In the genomic region with DNA sequence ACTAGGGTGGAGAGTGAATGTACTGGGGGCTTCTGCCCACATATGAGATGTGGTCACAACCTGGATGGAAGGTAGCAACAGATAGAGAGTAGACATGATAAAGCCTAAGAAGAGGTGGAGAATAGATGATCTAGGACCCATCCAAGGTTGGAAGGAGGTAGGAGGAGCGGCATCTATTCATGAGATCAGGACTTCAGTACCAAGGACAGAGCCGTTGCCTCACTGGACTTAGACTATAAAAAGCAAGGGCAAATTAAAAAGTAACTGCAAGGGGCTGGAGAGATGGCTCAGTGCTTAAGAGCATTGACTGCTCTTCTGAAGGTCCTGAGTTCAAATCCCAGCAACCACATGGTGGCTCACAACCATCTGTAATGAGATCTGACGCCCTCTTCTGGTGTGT, we compare ENCODE assay signal across 12 mouse cellular contexts.
DNase-seq lines count a peak whose midpoint lies in the region; ATAC-seq and TF ChIP-seq lines count a peak whose summit lies in the region.
"Had no signal": no experiment of that assay in that cellular context is flagged by ENCODE, and none has a peak within 500 bp of the region (broad histone marks: within the 10 kb centered on the region; RNA-seq: fewer than 3 reads in every experiment).

No protein-coding gene starts in this region.

- no peaks in the 10 kb centered on the region for H3K4me1 ChIP-seq in neural tube, embryonic 11.5 days (ENCODE audit: control insufficient read depth, insufficient read depth, low read length)
- no peaks in the 10 kb centered on the region for H3K4me1 ChIP-seq in neural tube, embryonic 15.5 days
- no peaks in the 10 kb centered on the region for H3K4me1 ChIP-seq in embryonic facial prominence, embryonic 14.5 days (ENCODE audit: control insufficient read depth, insufficient read depth, low read length)
- no peaks in the 10 kb centered on the region for H3K4me1 ChIP-seq in forebrain, postnatal 0 days (ENCODE audit: insufficient read depth)
- no peaks in the 10 kb centered on the region for H3K4me1 ChIP-seq in heart, embryonic 10.5 days
- H3K4me1 ChIP-seq: heart, embryonic 15.5 days; lung, embryonic 15.5 days had no signal

- TF ChIP-seq CTCF in forebrain, postnatal 0 days (IDR thresholded peaks at IDR 0.05; ENCODE audit: low read depth): no peak

- no peak overlapping the region for H3K4me3 ChIP-seq in neural tube, embryonic 11.5 days (ENCODE audit: low read depth, low read length)
- no peak overlapping the region for H3K4me3 ChIP-seq in neural tube, embryonic 15.5 days (replicated peaks)
- H3K4me3 ChIP-seq in embryonic facial prominence, embryonic 14.5 days (ENCODE audit: low read depth, low read length): no peak overlapping the region
- no peak overlapping the region for H3K4me3 ChIP-seq in forebrain, postnatal 0 days (ENCODE audit: low read depth, low read length)
- H3K4me3 ChIP-seq in heart, embryonic 10.5 days: no peak overlapping the region
- H3K4me3 ChIP-seq: heart, embryonic 15.5 days; lung, embryonic 15.5 days had no signal

- H3K27ac ChIP-seq in neural tube, embryonic 11.5 days (ENCODE audit: low read depth, low read length): no peak overlapping the region
- no peak overlapping the region for H3K27ac ChIP-seq in neural tube, embryonic 15.5 days (replicated peaks)
- no peak overlapping the region for H3K27ac ChIP-seq in embryonic facial prominence, embryonic 14.5 days (replicated peaks; ENCODE audit: low read depth, low read length)
- no peak overlapping the region for H3K27ac ChIP-seq in forebrain, postnatal 0 days (ENCODE audit: low read depth, low read length)
- no peak overlapping the region for H3K27ac ChIP-seq in heart, embryonic 10.5 days
- H3K27ac ChIP-seq: heart, embryonic 15.5 days; lung, embryonic 15.5 days had no signal

- ATAC-seq in neural tube, embryonic 11.5 days (ENCODE audit: insufficient read depth, low FRiP score, low TSS enrichment): no peak
- ATAC-seq in neural tube, embryonic 15.5 days (ENCODE audit: low FRiP score): no peak
- no peak for ATAC-seq in embryonic facial prominence, embryonic 14.5 days (ENCODE audit: low read depth)
- no peak for ATAC-seq in forebrain, postnatal 0 days

- no peaks in the 10 kb centered on the region for H3K36me3 ChIP-seq in neural tube, embryonic 11.5 days (ENCODE audit: control insufficient read depth, insufficient read depth, low read length)
- no peaks in the 10 kb centered on the region for H3K36me3 ChIP-seq in neural tube, embryonic 15.5 days
- no peaks in the 10 kb centered on the region for H3K36me3 ChIP-seq in embryonic facial prominence, embryonic 14.5 days (ENCODE audit: control insufficient read depth, insufficient read depth, low read length)
- no peaks in the 10 kb centered on the region for H3K36me3 ChIP-seq in forebrain, postnatal 0 days (ENCODE audit: insufficient read depth)
- H3K36me3 ChIP-seq in heart, embryonic 10.5 days: no peaks in the 10 kb centered on the region
- H3K36me3 ChIP-seq: heart, embryonic 15.5 days; lung, embryonic 15.5 days had no signal

- no peaks in the 10 kb centered on the region for H3K27me3 ChIP-seq in neural tube, embryonic 11.5 days (ENCODE audit: control insufficient read depth, insufficient read depth, low read length)
- H3K27me3 ChIP-seq in neural tube, embryonic 15.5 days (replicated peaks): no peaks in the 10 kb centered on the region
- H3K27me3 ChIP-seq in embryonic facial prominence, embryonic 14.5 days (replicated peaks; ENCODE audit: control insufficient read depth, insufficient read depth, low read length): no peaks in the 10 kb centered on the region
- no peaks in the 10 kb centered on the region for H3K27me3 ChIP-seq in forebrain, postnatal 0 days (ENCODE audit: insufficient read depth, low read length)
- no peaks in the 10 kb centered on the region for H3K27me3 ChIP-seq in heart, embryonic 10.5 days (ENCODE audit: insufficient read depth, poor library complexity, severe bottlenecking)
- H3K27me3 ChIP-seq: heart, embryonic 15.5 days; lung, embryonic 15.5 days had no signal

- H3K4me2 ChIP-seq in neural tube, embryonic 11.5 days (ENCODE audit: low read depth): no peak overlapping the region
- no peak overlapping the region for H3K4me2 ChIP-seq in neural tube, embryonic 15.5 days
- H3K4me2 ChIP-seq in embryonic facial prominence, embryonic 14.5 days (ENCODE audit: low read depth, low read length): no peak overlapping the region
- H3K4me2 ChIP-seq in forebrain, postnatal 0 days (ENCODE audit: low read depth): no peak overlapping the region
- H3K4me2 ChIP-seq: heart, embryonic 15.5 days; lung, embryonic 15.5 days had no signal

- H3K9me3 ChIP-seq in neural tube, embryonic 11.5 days (ENCODE audit: control insufficient read depth, low read length): no peaks in the 10 kb centered on the region
- H3K9me3 ChIP-seq in neural tube, embryonic 15.5 days (replicated peaks): no peaks in the 10 kb centered on the region
- H3K9me3 ChIP-seq in embryonic facial prominence, embryonic 14.5 days (ENCODE audit: control insufficient read depth, low read length): no peaks in the 10 kb centered on the region
- no peaks in the 10 kb centered on the region for H3K9me3 ChIP-seq in forebrain, postnatal 0 days (ENCODE audit: low read length)
- H3K9me3 ChIP-seq in heart, embryonic 10.5 days: no peaks in the 10 kb centered on the region
- H3K9me3 ChIP-seq: heart, embryonic 15.5 days; lung, embryonic 15.5 days had no signal

- peak; percentile 14 for DNase-seq in heart, postnatal 4 days
- no peak for DNase-seq in heart, adult 11 months
- peak; percentile 19 for DNase-seq in neural tube, embryonic 11.5 days (ENCODE audit: low spot score)
- peak; percentile 84 for DNase-seq in embryonic facial prominence, embryonic 14.5 days (ENCODE audit: low spot score)
- DNase-seq in yolk sac, embryonic 10.5 days (ENCODE audit: low spot score): peak; percentile 8
- DNase-seq in forebrain, postnatal 0 days: no peak
- no peak for DNase-seq in heart, embryonic 10.5 days (ENCODE audit: low spot score)
- DNase-seq: cerebellum, adult 11 months; right cerebral cortex, adult 18-20 months had no signal

- no peak overlapping the region for H3K9ac ChIP-seq in neural tube, embryonic 11.5 days (ENCODE audit: low read length)
- H3K9ac ChIP-seq in neural tube, embryonic 15.5 days (replicated peaks): no peak overlapping the region
- no peak overlapping the region for H3K9ac ChIP-seq in embryonic facial prominence, embryonic 14.5 days (ENCODE audit: low read depth, low read length)
- no peak overlapping the region for H3K9ac ChIP-seq in forebrain, postnatal 0 days
- H3K9ac ChIP-seq: heart, embryonic 15.5 days; lung, embryonic 15.5 days had no signal

- 46% methylated on average over 3 of the region's 3 CpGs for WGBS in neural tube, embryonic 11.5 days
- 67% methylated on average over 3 of the region's 3 CpGs for WGBS in neural tube, embryonic 15.5 days
- WGBS in embryonic facial prominence, embryonic 14.5 days: 47% methylated on average over 3 of the region's 3 CpGs
- WGBS in forebrain, postnatal 0 days: 50% methylated on average over 3 of the region's 3 CpGs
- 39% methylated on average over 3 of the region's 3 CpGs for whole genome bisulfite sequencing in heart, embryonic 10.5 days

Comparison
In these comparisons a context has a peak if more than half of its experiments do, and no peak if none do; other contexts are left out.
1. DNase-seq: peak in heart, postnatal 4 days (single experiment), neural tube, embryonic 11.5 days (single experiment), embryonic facial prominence, embryonic 14.5 days (single experiment) and yolk sac, embryonic 10.5 days (single experiment); none in heart, adult 11 months (single experiment), forebrain, postnatal 0 days (single experiment) and heart, embryonic 10.5 days (single experiment).